Mouse (Mus musculus) frontal cortex, postnatal 36 days (tissue): ENCODE results near the gene Olfr667.
"Not testable (repeated sequence)": the region's sequence is repeated elsewhere in the genome, so short reads cannot be mapped to it uniquely, and the experiment has no call there.

Experiments
- DNase-seq, 2 experiments: peaks; one replicate each; pipeline ENCODE4 v3.0.0; 2022; ENCODE audit warnings: low spot score in 2 of 2

Olfr667 gene

DNA sequence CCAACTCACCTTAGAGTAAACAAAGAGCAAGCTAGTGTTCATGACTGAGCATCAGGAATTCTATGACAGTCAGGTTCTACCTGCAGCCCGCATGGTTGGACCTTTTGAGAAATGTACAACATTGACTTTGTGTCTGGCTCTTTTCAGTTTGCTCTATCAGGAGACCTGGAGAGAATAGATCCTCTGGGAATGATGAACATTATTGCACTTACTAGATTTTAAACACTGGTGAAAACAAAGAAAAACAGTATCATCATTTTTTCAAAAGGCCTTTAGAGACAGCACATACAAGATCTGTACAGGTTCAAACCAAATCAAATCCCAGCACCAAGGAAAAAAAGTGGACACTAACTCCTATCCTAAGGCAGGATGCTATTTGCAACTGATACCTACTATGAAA, at the start of gene Olfr667:
Olfr667 (minus strand) TSS at position 101 of the 400 bp plus-strand sequence.
- DNase-seq = no peak

DNA sequence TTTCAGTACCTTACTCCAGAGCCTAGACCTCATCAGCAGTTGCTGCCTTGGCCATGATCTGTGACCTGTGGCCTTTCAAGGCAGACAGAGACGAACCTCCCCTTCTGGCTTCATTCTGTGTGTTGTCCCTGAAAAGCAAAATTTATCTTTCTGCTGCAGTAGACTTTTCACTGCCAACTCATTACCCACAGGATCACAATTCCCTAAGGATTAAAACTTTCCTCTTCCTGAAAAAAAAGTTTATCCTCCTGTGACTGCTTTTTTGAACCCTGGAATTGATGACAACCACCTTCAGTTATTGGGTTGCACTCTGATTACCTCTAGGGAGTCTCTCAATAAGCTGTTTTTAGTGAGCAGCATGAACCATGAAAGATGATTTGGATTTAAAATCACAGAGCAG, 41.2 kb upstream of the Olfr667 start, which contains the start of gene Olfr670:
Olfr670 (minus strand) TSS at position 101 of the 400 bp plus-strand sequence.
- DNase-seq = no peak

DNA sequence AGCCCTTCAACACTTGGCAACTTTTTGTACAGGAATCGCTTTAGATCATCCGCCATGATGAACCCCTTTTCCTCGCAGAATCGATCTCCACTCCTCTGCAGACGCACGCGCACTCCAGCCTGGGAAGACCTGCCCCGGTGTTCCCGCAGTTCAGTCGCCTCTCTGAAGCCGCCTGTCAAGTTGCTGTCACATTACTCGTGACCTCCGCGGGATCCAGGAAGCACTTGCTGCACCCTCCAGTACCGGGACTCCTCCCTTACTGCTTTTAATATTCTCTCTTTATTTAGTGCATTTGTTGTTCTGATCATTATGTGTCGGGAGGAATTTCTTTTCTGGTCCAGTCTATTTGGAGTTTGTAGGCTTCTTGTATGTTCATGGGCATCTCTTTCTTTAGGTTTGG, 29.0 kb upstream of the Olfr667 start:
- not testable (repeated sequence) for DNase-seq

DNA sequence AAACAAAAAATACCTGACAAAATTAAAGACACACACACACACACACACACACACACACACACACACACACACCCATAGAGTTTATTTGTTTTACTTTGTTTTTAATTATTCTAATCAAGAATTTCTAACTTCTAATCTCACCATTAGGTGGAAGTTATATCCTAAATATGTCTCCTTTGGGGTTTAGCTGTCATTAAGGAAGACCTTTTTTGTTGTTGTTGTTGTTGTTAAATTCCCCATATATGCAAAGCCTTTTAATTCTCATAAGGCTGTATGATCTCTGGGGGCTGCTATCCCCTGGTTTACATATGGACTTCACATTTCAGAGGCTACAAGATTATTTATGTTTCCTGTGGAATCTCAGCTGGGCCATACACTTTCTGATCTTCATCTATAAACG, 12.7 kb upstream of the Olfr667 start, which contains the start of gene Olfr669:
Olfr669 (plus strand) TSS at position 301 of the 400 bp plus-strand sequence.
- no peak for DNase-seq

DNA sequence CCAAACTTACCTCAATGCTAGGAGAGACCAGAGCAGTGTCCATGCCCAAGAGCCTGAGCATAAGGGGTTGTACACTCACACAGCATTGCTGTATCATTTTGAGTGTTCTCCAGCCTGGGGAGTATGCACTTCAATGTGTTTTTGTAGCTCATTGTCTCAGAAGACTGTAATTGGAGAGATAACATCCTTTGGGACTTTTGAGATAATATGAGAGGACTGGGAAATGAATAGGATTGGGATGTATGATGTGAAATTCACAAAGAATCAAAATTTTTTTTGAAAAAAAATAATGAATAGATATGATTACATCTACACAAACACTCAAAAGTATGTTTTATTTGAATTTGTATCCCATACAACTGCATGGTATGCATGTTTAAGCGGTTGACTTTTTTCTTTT, 6.7 kb upstream of the Olfr667 start, which contains the start of gene Olfr668:
Olfr668 (minus strand) TSS at position 101 of the 400 bp plus-strand sequence.
- DNase-seq = no peak

GRCm38 (mm10) chr7:104895852-104896251, 25.4 kb downstream of the Olfr667 start, which contains the start of gene Olfr666:
Gene Olfr666, minus strand, starts transcription at chr7:104895952.
- DNase-seq = no peak

DNA sequence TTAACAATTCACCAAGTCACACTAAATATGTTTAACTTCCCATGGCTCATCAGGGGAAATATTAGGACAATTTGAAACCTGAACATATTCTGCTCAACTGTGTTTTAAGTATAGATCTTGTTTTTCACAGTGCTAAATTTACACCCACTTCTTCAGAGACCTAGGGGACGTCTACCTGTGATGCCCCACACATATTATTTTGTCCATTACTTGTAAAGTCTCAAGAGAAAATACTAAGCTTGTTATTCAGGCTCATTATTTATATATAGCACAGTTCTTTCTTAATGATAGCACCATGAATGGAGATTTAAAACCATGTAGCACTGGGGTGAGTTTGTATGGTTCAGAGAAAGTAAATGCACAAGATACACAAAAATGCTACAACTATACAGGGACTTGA, 43.6 kb downstream of the Olfr667 start, which contains the start of gene Olfr665:
Olfr665 (plus strand) TSS at position 301 of the 400 bp plus-strand sequence.
- no peak for DNase-seq
